Mouse (Mus musculus) olfactory bulb, adult 2 months (tissue): ENCODE measurements around the gene Gm4724. TPM values are rescaled to one million over a fixed set of nuclear protein-coding genes. Genes with fewer than 3 reads are reported as not detected.
"Not testable (repeated sequence)": the region's sequence is repeated elsewhere in the genome, so short reads cannot be mapped to it uniquely, and the experiment has no call there.

ENCODE experiments used
- H3K27ac ChIP-seq: fragments of 200-500 bp; 2 replicates; pipeline ENCODE4 v1.5.1; 2012; ENCODE audit warnings: low read depth, low read length; ENCODE audit not compliant: insufficient read depth
- H3K4me1 ChIP-seq: fragments of 200-500 bp; 2 replicates; pipeline ENCODE4 v1.6.1; 2012; ENCODE audit warnings: low read length; ENCODE audit not compliant: control insufficient read depth, insufficient read depth
- H3K4me3 ChIP-seq: fragments of 200-500 bp; 2 replicates; pipeline ENCODE4 v1.5.1; 2012; ENCODE audit warnings: mild to moderate bottlenecking, low read depth, low read length, moderate library complexity; ENCODE audit not compliant: insufficient read depth
- WGBS: fragments of 180-500 bp; shearing (Covaris S2); methylation state at CpG from one replicate; pipeline ENCODE4 v1.1.7; 2018; 5-methylcytosine and 5-hydroxymethylcytosine counted together
- polyA plus RNA-seq: library from polyadenylated mRNA; stranded (reverse); fragments of >200 nt; gene quantifications from 2 replicates; pipeline ENCODE4 v1.2.4, GENCODE M21; 2012; ENCODE audit warnings: low replicate concordance; ENCODE audit not compliant: missing spikeins, insufficient read depth, insufficient read length

The Gm4724 gene
- polyA plus RNA-seq = not detected in 2 replicates

- WGBS = no CpG with 5 or more reads among the region's 4 CpGs
- not testable (repeated sequence) for H3K27ac ChIP-seq, H3K4me3 ChIP-seq, H3K4me1 ChIP-seq
Observed at GRCm38 (mm10) chr2:175435707-175436106, at the start of gene Gm4724. TSS of gene Gm4724 (minus strand) at chr2:175435807.

GRCm38 (mm10) chr2:175469685-175470084, 34.1 kb upstream of the Gm4724 start, which contains the start of gene Zfp965:
TSS of gene Zfp965 (plus strand) at chr2:175469985.
- H3K4me1 ChIP-seq, H3K27ac ChIP-seq, H3K4me3 ChIP-seq: not testable (repeated sequence)
- WGBS = no CpG with 5 or more reads among the region's 6 CpGs

Other genes starting within 250 kb of the Gm4724 start
- gene Gm14391, start 228.9 kb downstream of the Gm4724 start, polyA plus RNA-seq = not detected in 2 replicates
- not detected in 2 replicates for gene Gm14440, start 160.7 kb downstream of the Gm4724 start, polyA plus RNA-seq
- gene Gm4631, start 97.6 kb downstream of the Gm4724 start, polyA plus RNA-seq = 89.6 TPM in 1 of 2 replicates, not detected in the other
- not detected in 2 replicates for gene Zfp968, start 63.4 kb downstream of the Gm4724 start, polyA plus RNA-seq
- not detected in 2 replicates for gene Zfp965, start 34.2 kb upstream of the Gm4724 start, polyA plus RNA-seq
- gene Gm11007, start 208.2 kb upstream of the Gm4724 start, polyA plus RNA-seq = not detected in 2 replicates